Mouse (Mus musculus) G1E (cell line): ENCODE measurements at regions not wholly inside any gene's neighbourhood (a gene's known extent, or its start where the extent isn't known, plus 50 kb on each side); places are given as distances from the start of the nearest gene placed in this dataset.

ENCODE experiments used
- ATAC-seq: 2 replicates; pipeline ENCODE4 v1.8.0; 2016; ENCODE audit warnings: mild to moderate bottlenecking; ENCODE audit not compliant: insufficient number of reproducible peaks, poor library complexity, low FRiP score, severe bottlenecking; ENCODE audit errors: extremely low read depth
- DNase-seq: peaks from one replicate; pipeline ENCODE4 v3.0.0; 2012; ENCODE audit warnings: low spot score
- H3K27me3 ChIP-seq: 2 replicates; pipeline ENCODE4 v1.6.1; 2012; ENCODE audit warnings: mild to moderate bottlenecking, low read length, inconsistent platforms; ENCODE audit not compliant: insufficient read depth
- H3K36me3 ChIP-seq: replicated peaks from 2 replicates; pipeline ENCODE3; 2012; ENCODE audit warnings: mild to moderate bottlenecking, inconsistent platforms
- H3K4me1 ChIP-seq: 2 replicates; pipeline ENCODE4 v1.6.1; 2012; ENCODE audit warnings: low read depth, low read length, inconsistent platforms, mixed read lengths; ENCODE audit not compliant: insufficient read depth
- H3K4me3 ChIP-seq: 2 replicates; pipeline ENCODE4 v1.5.1; 2012; ENCODE audit warnings: low read depth, mild to moderate bottlenecking, inconsistent platforms, low read length, moderate library complexity, mixed read lengths
- H3K9me3 ChIP-seq: replicated peaks from 2 replicates; pipeline ENCODE4 v1.6.1; 2012; ENCODE audit warnings: inconsistent platforms
- CTCF ChIP-seq: IDR thresholded peaks from 2 replicates; pipeline ENCODE4 v1.5.1; 2012; ENCODE audit warnings: low read depth, low read length, inconsistent platforms, mixed read lengths
- GATA1 ChIP-seq: IDR thresholded peaks from 2 replicates; pipeline ENCODE4 v1.6.1; 2012; ENCODE audit warnings: borderline replicate concordance, low read length, inconsistent platforms, mixed read lengths
- GATA2 ChIP-seq: IDR thresholded peaks from 2 replicates; pipeline ENCODE4 v1.6.1; 2012; ENCODE audit warnings: low read depth, low read length, inconsistent platforms, borderline replicate concordance
- POLR2AphosphoS5 ChIP-seq: IDR thresholded peaks from 2 replicates; pipeline ENCODE4 v1.6.1; 2012; ENCODE audit warnings: low read depth, low read length, inconsistent platforms; ENCODE audit not compliant: insufficient replicate concordance
- TAL1 ChIP-seq: conservative IDR thresholded peaks from 2 replicates; pipeline ENCODE4 v1.6.1; 2012; ENCODE audit warnings: low read depth, low read length, inconsistent platforms, mixed read lengths

DNA sequence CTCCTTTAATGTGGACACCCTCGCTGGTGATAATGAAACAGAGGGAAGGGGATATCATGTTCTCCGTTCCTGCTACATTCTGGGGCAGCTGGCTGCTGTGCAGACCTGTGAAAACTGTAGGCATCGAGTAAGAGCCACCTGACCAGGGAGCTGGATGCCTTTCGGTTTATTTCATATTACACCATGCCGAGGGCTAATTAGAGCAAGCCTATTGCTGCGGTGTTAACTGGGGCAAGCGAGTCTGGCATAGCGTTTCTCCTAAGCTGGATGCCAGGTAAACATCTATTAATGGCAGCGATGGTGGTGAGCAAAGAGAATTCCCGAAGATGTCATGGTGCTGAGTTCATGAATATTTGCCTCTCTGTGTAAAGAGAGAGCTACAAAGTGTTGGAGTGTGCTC is 215.8 kb upstream of the Auts2 start:
- Histone ChIP-seq H3K4me1 (no peaks in the 10 kb centered on the region), H3K4me3 (no peak overlapping the region), H3K9me3 (peaks cover 39% of the 10 kb centered on the region), H3K27me3 (no peaks in the 10 kb centered on the region), H3K36me3 (no peaks in the 10 kb centered on the region)
- DNase-seq (no peak), ATAC-seq (no peak)
- TF ChIP-seq GATA1, result no peak

DNA sequence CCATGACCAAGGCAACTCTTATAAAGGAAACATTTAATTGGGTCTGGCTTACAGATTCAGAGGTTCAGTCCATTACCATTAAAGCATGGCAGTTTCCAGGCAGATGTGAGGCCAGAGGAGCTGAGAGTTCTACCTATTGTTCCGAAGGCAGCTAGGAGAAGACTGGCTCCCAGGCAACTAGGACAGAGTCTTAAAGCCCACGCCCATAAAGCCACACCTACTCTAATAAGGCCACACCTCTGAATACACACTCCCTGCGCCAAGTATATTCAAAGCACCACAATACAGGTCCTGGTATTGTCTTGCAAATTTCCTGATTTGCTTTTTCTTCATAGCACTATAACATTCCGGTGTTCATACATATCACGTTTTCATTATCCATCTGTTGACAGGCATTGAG is 194.8 kb upstream of the Auts2 start:
- no peaks in the 10 kb centered on the region for H3K27me3 ChIP-seq
- no peaks in the 10 kb centered on the region for H3K36me3 ChIP-seq
- ATAC-seq (no peak), DNase-seq (no peak)
- H3K9me3 ChIP-seq, result peaks cover 16% of the 10 kb centered on the region
- H3K4me3 ChIP-seq, result no peak overlapping the region
- no peaks in the 10 kb centered on the region for H3K4me1 ChIP-seq
- TF ChIP-seq CTCF (no peak), GATA1 (no peak), POLR2AphosphoS5 (no peak), TAL1 (no peak)

DNA sequence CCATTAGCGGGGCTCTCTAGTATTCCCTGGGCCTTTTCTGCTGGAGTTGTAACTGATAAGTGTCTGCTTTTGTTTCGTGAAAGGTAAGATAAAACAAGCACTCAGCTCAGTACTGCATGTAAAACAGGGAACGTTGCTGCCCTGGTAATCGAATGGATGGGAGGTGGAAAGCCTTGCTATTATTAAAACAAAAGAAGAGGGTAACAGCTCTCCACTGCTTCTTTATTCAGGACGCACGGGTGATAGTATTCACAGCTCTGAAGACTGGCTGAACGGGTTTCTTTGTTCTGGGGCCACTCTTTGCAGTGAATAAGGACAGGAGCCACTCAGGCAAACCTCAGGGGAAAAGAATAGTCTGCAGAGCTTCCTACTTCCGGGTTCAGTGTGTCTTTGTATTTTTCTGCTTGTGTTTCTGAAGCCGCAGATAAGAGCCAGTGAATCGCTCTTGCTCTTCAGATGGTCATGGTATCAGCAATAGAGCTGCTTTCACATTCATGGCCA is 185.6 kb upstream of the Auts2 start:
- DNase-seq (no peak), ATAC-seq (no peak)
- H3K27me3 ChIP-seq, result no peaks in the 10 kb centered on the region

DNA sequence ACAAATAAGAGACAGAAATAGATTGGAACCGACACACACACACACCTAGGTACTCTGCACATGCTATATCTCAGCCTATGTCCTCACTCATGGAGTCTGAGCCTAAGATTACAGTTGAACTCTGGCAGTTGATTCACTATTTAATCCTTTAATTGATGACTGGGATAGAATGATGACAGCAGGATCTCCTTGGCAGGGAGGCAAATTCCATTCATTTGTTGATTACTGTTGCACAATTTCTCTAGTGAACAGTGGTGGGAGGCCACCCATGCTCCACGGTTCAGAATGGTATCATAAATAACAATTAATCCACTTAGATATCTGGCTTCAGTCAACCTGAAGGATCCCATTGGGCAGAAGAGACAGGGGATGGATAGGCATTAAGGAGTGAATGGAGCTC is 181.3 kb upstream of the Auts2 start:
- TF ChIP-seq GATA2 (no peak), TAL1 (no peak), CTCF (no peak), POLR2AphosphoS5 (no peak), GATA1 (no peak)
- DNase-seq (no peak), ATAC-seq (no peak)
- Histone ChIP-seq H3K4me3 (no peak overlapping the region), H3K9me3 (peaks cover 37% of the 10 kb centered on the region), H3K27me3 (no peaks in the 10 kb centered on the region), H3K4me1 (no peaks in the 10 kb centered on the region), H3K36me3 (no peaks in the 10 kb centered on the region)

More for the DNA sequence above, 185.6 kb upstream of the Auts2 start:
- TF ChIP-seq GATA2 (no peak), POLR2AphosphoS5 (no peak), CTCF (no peak), TAL1 (no peak), GATA1 (no peak)
- no peaks in the 10 kb centered on the region for H3K36me3 ChIP-seq
- peaks cover 19% of the 10 kb centered on the region for H3K9me3 ChIP-seq
- no peak overlapping the region for H3K4me3 ChIP-seq
- H3K4me1 ChIP-seq, result no peaks in the 10 kb centered on the region

DNA sequence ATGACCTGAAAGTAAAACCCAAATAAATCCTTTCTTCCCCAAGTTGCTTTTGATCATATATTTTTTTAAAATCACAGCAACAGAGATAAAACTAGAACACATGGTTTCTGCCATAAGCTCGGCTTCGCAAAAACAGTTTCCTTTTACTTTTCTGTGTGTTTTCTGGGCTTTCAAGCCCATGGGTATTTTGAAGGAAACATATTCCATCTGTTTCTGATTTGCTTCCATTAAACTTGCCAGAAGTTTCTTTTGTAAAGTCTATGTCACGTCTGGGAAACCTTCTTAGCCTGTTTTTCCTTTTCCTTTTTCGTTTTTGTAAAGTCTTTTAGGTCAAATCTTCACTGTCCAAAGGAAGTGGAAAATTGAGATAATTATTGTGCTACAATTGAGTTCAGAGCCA is 167.2 kb upstream of the Auts2 start:
- TF ChIP-seq TAL1 (no peak), GATA2 (no peak), CTCF (no peak), GATA1 (no peak)
- Histone ChIP-seq H3K9me3 (peaks cover 11% of the 10 kb centered on the region), H3K4me1 (no peaks in the 10 kb centered on the region), H3K4me3 (no peak overlapping the region), H3K27me3 (no peaks in the 10 kb centered on the region), H3K36me3 (no peaks in the 10 kb centered on the region)
- no peak for ATAC-seq
- no peak for DNase-seq

DNA sequence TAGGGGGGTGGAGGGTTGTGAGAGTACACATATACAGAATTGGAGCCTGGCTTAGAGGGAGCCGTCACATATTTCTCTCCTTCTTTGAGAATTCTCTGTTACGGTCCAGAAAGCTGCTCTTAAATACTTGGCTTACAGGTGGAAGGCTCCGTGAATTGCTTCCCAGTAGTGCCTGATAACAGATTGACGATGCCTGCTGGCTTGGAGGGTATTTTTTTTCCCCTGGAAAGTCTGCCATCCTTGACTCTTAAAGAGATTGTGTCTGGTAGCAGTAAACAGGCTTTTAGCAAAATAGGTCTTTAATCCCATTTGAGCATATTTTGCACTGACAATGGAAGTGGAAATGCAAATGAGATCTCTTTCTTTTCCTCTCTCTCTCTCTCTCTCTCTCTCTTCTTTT is 164.4 kb upstream of the Auts2 start:
- H3K4me3 ChIP-seq, result no peak overlapping the region
- no peak for ATAC-seq
- H3K27me3 ChIP-seq, result no peaks in the 10 kb centered on the region
- no peaks in the 10 kb centered on the region for H3K36me3 ChIP-seq
- H3K4me1 ChIP-seq, result no peaks in the 10 kb centered on the region
- TF ChIP-seq GATA2 (no peak), POLR2AphosphoS5 (no peak), GATA1 (no peak), CTCF (no peak), TAL1 (no peak)
- DNase-seq, result no peak
- peaks cover 8% of the 10 kb centered on the region for H3K9me3 ChIP-seq

DNA sequence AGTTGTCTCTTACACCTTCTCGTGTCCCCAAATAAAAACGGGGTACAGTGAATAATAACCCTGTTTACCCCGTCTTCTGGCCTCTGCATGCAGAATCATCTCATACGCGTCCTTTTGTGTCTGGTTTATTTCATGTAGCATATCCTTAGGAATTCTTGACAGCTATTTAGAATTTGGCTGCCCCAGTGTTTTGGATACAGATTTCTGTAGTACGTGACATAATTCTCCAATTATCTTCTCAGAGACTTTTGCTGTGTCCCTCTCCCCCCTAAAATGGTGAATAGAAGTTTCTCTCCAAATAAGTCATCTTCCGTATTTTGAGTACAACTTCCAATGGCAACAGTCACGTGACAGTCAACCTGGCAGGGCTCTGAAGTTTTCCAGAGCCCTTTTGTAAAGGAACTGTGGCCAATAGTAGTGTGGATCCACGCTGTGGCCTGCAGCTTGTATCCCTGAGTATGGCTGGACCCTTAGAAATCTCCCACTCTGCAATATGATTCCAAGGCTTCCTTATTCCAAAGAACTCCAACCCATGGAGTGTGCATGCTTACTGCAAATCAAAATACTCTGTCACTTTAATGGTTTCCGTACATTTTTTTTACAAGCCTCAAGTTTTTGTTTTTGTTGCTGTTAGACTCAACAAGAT is 160.4 kb upstream of the Auts2 start:
- Histone ChIP-seq H3K4me3 (no peak overlapping the region), H3K4me1 (no peaks in the 10 kb centered on the region), H3K9me3 (peaks cover 18% of the 10 kb centered on the region), H3K36me3 (no peaks in the 10 kb centered on the region), H3K27me3 (no peaks in the 10 kb centered on the region)
- no peak for ATAC-seq
- TF ChIP-seq CTCF (no peak), TAL1 (no peak), POLR2AphosphoS5 (no peak), GATA2 (no peak), GATA1 (no peak)
- DNase-seq, result no peak
